Mouse (Mus musculus): ENCODE data around the gene Lmod1. TPM values are rescaled to one million over a fixed set of nuclear protein-coding genes. Genes with fewer than 3 reads are reported as not detected.

Gene Lmod1
- polyA plus RNA-seq (2014; fragmentation: Illumina TruSeq; extraction: RNeasy Lipid Tissue Mini Kit (QIAGEN cat#74804); ENCODE audit: low replicate concordance) = 1.7 TPM

GRCm38 (mm10) chr1:135324571-135324970 lies at the start of gene Lmod1:
Lmod1 (plus strand) TSS chr1:135324807.

GRCm38 (mm10) chr1:135283826-135284291 lies 40.7 kb upstream of the Lmod1 start, which contains the start of gene Rnpep:
Rnpep (minus strand) TSS chr1:135284084.

GRCm38 (mm10) chr1:135313284-135314031 lies 11.1 kb upstream of the Lmod1 start, which contains the start of gene Timm17a:
Timm17a (minus strand) TSS chr1:135313778.

GRCm38 (mm10) chr1:135374868-135375581 lies 50.4 kb downstream of the Lmod1 start, which contains the start of gene Shisa4:
Shisa4 (minus strand) TSS chr1:135375237.

Other genes with a start within 250 kb of the Lmod1 start
- gene Lgr6, start 219.5 kb upstream of the Lmod1 start, polyA plus RNA-seq (2014; fragmentation: Illumina TruSeq; extraction: RNeasy Lipid Tissue Mini Kit (QIAGEN cat#74804); ENCODE audit: low replicate concordance) = 0.11 TPM
- gene Ptpn7, start 192.1 kb upstream of the Lmod1 start, polyA plus RNA-seq (2014; fragmentation: Illumina TruSeq; extraction: RNeasy Lipid Tissue Mini Kit (QIAGEN cat#74804); ENCODE audit: low replicate concordance) = 0.56 TPM
- gene Arl8a, start 178.0 kb upstream of the Lmod1 start, polyA plus RNA-seq (2014; fragmentation: Illumina TruSeq; extraction: RNeasy Lipid Tissue Mini Kit (QIAGEN cat#74804); ENCODE audit: low replicate concordance) = 24.0 TPM
- not detected for gene Gpr37l1, start 157.1 kb upstream of the Lmod1 start, polyA plus RNA-seq (2014; fragmentation: Illumina TruSeq; extraction: RNeasy Lipid Tissue Mini Kit (QIAGEN cat#74804); ENCODE audit: low replicate concordance)
- 11.3 TPM for gene Elf3, start 66.2 kb upstream of the Lmod1 start, polyA plus RNA-seq (2014; fragmentation: Illumina TruSeq; extraction: RNeasy Lipid Tissue Mini Kit (QIAGEN cat#74804); ENCODE audit: low replicate concordance)
- 49.5 TPM for gene Rnpep, start 40.7 kb upstream of the Lmod1 start, polyA plus RNA-seq (2014; fragmentation: Illumina TruSeq; extraction: RNeasy Lipid Tissue Mini Kit (QIAGEN cat#74804); ENCODE audit: low replicate concordance)
- 14.5 TPM for gene Timm17a, start 11.0 kb upstream of the Lmod1 start, polyA plus RNA-seq (2014; fragmentation: Illumina TruSeq; extraction: RNeasy Lipid Tissue Mini Kit (QIAGEN cat#74804); ENCODE audit: low replicate concordance)
- not detected for gene Shisa4, start 50.4 kb downstream of the Lmod1 start, polyA plus RNA-seq (2014; fragmentation: Illumina TruSeq; extraction: RNeasy Lipid Tissue Mini Kit (QIAGEN cat#74804); ENCODE audit: low replicate concordance)
- gene Ipo9, start 105.7 kb downstream of the Lmod1 start, polyA plus RNA-seq (2014; fragmentation: Illumina TruSeq; extraction: RNeasy Lipid Tissue Mini Kit (QIAGEN cat#74804); ENCODE audit: low replicate concordance) = 7.9 TPM

Data from small intestine, adult 10 weeks (tissue).